ENCODE assay signal across 8 mouse cellular contexts in genomic region chrX:51017851-51018785, GRCm38 (mm10). TPM values are rescaled to one million over a fixed set of nuclear protein-coding genes. Genes with fewer than 3 reads are reported as not detected.
A peak's percentile ranks its signal among the peaks of the same experiment; 100 is the strongest.
DNase-seq lines count a peak whose midpoint lies in the region; ATAC-seq and TF ChIP-seq lines count a peak whose summit lies in the region.

Gene Rap2c, minus strand, starts transcription at chrX:51018018.

- peak; percentile 73 for ATAC-seq in G1E (ENCODE audit: extremely low read depth, insufficient number of reproducible peaks, low FRiP score, poor library complexity, severe bottlenecking)
- peak; percentile 57; the same call in 1 of the 2 replicates for ATAC-seq in cerebellum, adult (ENCODE audit: insufficient number of reproducible peaks, low FRiP score, low TSS enrichment)
- peak; percentile 78 for ATAC-seq in forebrain, embryonic 13.5 days
- peak; percentile 84 for ATAC-seq in neural tube, embryonic 14.5 days (ENCODE audit: low read depth)

- peak within 1 kb of the TSS; percentile 74 for H3K4me3 ChIP-seq in G1E (ENCODE audit: low read depth, low read length)
- H3K4me3 ChIP-seq in forebrain, embryonic 13.5 days: peak within 1 kb of the TSS; percentile 53
- peak within 1 kb of the TSS; percentile 45 for H3K4me3 ChIP-seq in neural tube, embryonic 14.5 days (ENCODE audit: low read depth, low read length)

- no peaks in the 10 kb centered on the region for H3K9me3 ChIP-seq in G1E (replicated peaks)
- H3K9me3 ChIP-seq in forebrain, embryonic 13.5 days (replicated peaks): no peaks in the 10 kb centered on the region
- no peaks in the 10 kb centered on the region for H3K9me3 ChIP-seq in neural tube, embryonic 14.5 days (ENCODE audit: control insufficient read depth, low read length)

- peak within 1 kb of the TSS; percentile 89 for H3K27ac ChIP-seq in forebrain, embryonic 13.5 days
- peak within 1 kb of the TSS; percentile 89 for H3K27ac ChIP-seq in neural tube, embryonic 14.5 days (ENCODE audit: low read depth, low read length)

- peaks cover 13% of the 10 kb centered on the region for H3K4me1 ChIP-seq in G1E (ENCODE audit: insufficient read depth, low read depth, low read length)
- peaks cover 4% of the 10 kb centered on the region; the same call in 1 of the 2 replicates for H3K4me1 ChIP-seq in forebrain, embryonic 13.5 days
- 0 out of 2 replicates have a peak, but pooled peaks cover 5% of the 10 kb centered on the region for H3K4me1 ChIP-seq in neural tube, embryonic 14.5 days (ENCODE audit: control insufficient read depth, insufficient read depth, low read length)

- peak; percentile 78 for DNase-seq in G1E (ENCODE audit: low spot score)
- peak; percentile 61 to 67 for DNase-seq in heart, postnatal 14 days
- DNase-seq in large intestine, adult 2 months (ENCODE audit: low read depth, low spot score): peak; percentile 25
- DNase-seq in lung, adult 18-20 months: peak; percentile 70 to 74
- DNase-seq in testis, postnatal 14 days (ENCODE audit: low spot score): peak; percentile 73

- H3K9ac ChIP-seq in forebrain, embryonic 13.5 days: peak within 1 kb of the TSS; percentile 78
- H3K9ac ChIP-seq in neural tube, embryonic 14.5 days (replicated peaks; ENCODE audit: low read depth, low read length): peak within 1 kb of the TSS; percentile 78

- no peak for TF ChIP-seq CTCF in G1E (IDR thresholded peaks at IDR 0.05; ENCODE audit: low read depth, low read length)

- peak within 1 kb of the TSS; percentile 62 for H3K4me2 ChIP-seq in forebrain, embryonic 13.5 days
- peak within 1 kb of the TSS; percentile 44 for H3K4me2 ChIP-seq in neural tube, embryonic 14.5 days (ENCODE audit: low read depth, low read length)

- intact Hi-C loops in heart, postnatal 14 days (cut with DNase I): loop anchor here (5.0 to 10.0 kb wide), 2 partner anchors 341 to 383 kb away; no protein-coding TSS in a partner anchor

- H3K27me3 ChIP-seq in G1E (ENCODE audit: insufficient read depth, low read length): no peaks in the 10 kb centered on the region
- no peaks in the 10 kb centered on the region for H3K27me3 ChIP-seq in forebrain, embryonic 13.5 days
- H3K27me3 ChIP-seq in neural tube, embryonic 14.5 days (ENCODE audit: control insufficient read depth, insufficient read depth, low read length): no peaks in the 10 kb centered on the region

- 10% methylated on average over 17 of the region's 92 CpGs for WGBS in forebrain, embryonic 13.5 days
- WGBS in large intestine, adult 2 months: 10% methylated on average over 46 of the region's 92 CpGs
- WGBS in neural tube, embryonic 14.5 days: 16% methylated on average over 15 of the region's 92 CpGs

- peaks cover 16% of the 10 kb centered on the region for H3K36me3 ChIP-seq in G1E (replicated peaks)
- H3K36me3 ChIP-seq in forebrain, embryonic 13.5 days (ENCODE audit: poor library complexity, severe bottlenecking): peaks cover 12% of the 10 kb centered on the region; the same call in 1 of the 2 replicates
- no peaks in the 10 kb centered on the region for H3K36me3 ChIP-seq in neural tube, embryonic 14.5 days (ENCODE audit: control insufficient read depth, insufficient read depth, low read length)

RNA-seq across cellular contexts. Expression of gene Rap2c, which starts in this region (rescaled TPM):
- total RNA-seq in G1E (2014; fragmentation: Nextera tagmentation): 36.9 and 37.7 TPM in 2 replicates
- total RNA-seq in G1E (2017): 63.2 and 67.7 TPM in 2 replicates
- polyA plus RNA-seq in G1E (2012): 0.95 and 1.5 TPM in 2 replicates
- polyA plus RNA-seq in forebrain, embryonic 13.5 days (2015; fragmentation: Nextera tagmentation; extraction: Ambion mirVana): 14.6 and 16.4 TPM in 2 replicates
- total RNA-seq in heart, postnatal 14 days (2021): 10 to 100 TPM; 23.5 to 25.1 TPM
- polyA plus RNA-seq in large intestine, adult 2 months (2012; rRNA removed): 5.3 and 9.0 TPM in 2 replicates
- polyA plus RNA-seq in neural tube, embryonic 14.5 days (2014; fragmentation: Nextera tagmentation; extraction: Ambion mirVana): 17.4 and 22.0 TPM in 2 replicates

Comparison
In these comparisons a context has a peak if more than half of its experiments do, and no peak if none do; other contexts are left out.
1. Peak in every context shown above with its lines: DNase-seq, ATAC-seq, H3K4me3 ChIP-seq and H3K27ac ChIP-seq.
2. DNase-seq: peak in every context shown above with its lines; median percentile 78 in G1E; 73 in testis, postnatal 14 days; 72 in lung, adult 18-20 months; 64 in heart, postnatal 14 days; 25 in large intestine, adult 2 months.